Mouse (Mus musculus) forebrain, postnatal 0 days (tissue): ENCODE measurements around the gene Tagln2. TPM values are rescaled to one million over a fixed set of nuclear protein-coding genes. Genes with fewer than 3 reads are reported as not detected.

ENCODE experiments used
- ATAC-seq: fragments of 200-750 bp; cut with Nextera tagmentation; 2 replicates; pipeline ENCODE4 v1.8.0; 2017; ENCODE audit warnings: mild to moderate bottlenecking, moderate library complexity
- DNase-seq: peaks from one replicate; pipeline ENCODE4 v3.0.0-alpha.2; 2015
- H3K27ac ChIP-seq: fragments of 300-500 bp; sonication (generic); 2 replicates; pipeline ENCODE4 v1.5.1; 2014; ENCODE audit warnings: low read depth, mild to moderate bottlenecking, antibody characterized with exemption, low read length, moderate library complexity, mixed read lengths
- H3K27me3 ChIP-seq: fragments of 300-500 bp; sonication (generic); 2 replicates; pipeline ENCODE4 v1.6.1; 2014; ENCODE audit warnings: mild to moderate bottlenecking, low read length, mixed read lengths; ENCODE audit not compliant: insufficient read depth
- H3K36me3 ChIP-seq: fragments of 300-500 bp; sonication (generic); 2 replicates; pipeline ENCODE4 v1.6.1; 2014; ENCODE audit warnings: mild to moderate bottlenecking, moderate library complexity; ENCODE audit not compliant: insufficient read depth
- H3K4me1 ChIP-seq: fragments of 300-500 bp; sonication (generic); 2 replicates; pipeline ENCODE4 v1.6.1; 2014; ENCODE audit warnings: antibody characterized with exemption; ENCODE audit not compliant: insufficient read depth
- H3K4me2 ChIP-seq: fragments of 300-500 bp; sonication (generic); 2 replicates; pipeline ENCODE4 v1.6.1; 2014; ENCODE audit warnings: low read depth, mild to moderate bottlenecking, moderate library complexity
- H3K4me3 ChIP-seq: fragments of 300-500 bp; sonication (generic); 2 replicates; pipeline ENCODE4 v1.5.1; 2014; ENCODE audit warnings: low read depth, low read length, mixed read lengths
- H3K9ac ChIP-seq: fragments of 300-500 bp; sonication (generic); 2 replicates; pipeline ENCODE4 v1.6.1; 2014; ENCODE audit warnings: mild to moderate bottlenecking
- H3K9me3 ChIP-seq: fragments of 300-500 bp; sonication (generic); 2 replicates; pipeline ENCODE4 v1.6.1; 2016; ENCODE audit warnings: low read length
- CTCF ChIP-seq: sonication (generic); IDR thresholded peaks from 2 replicates; pipeline ENCODE4 v1.5.1; 2016; ENCODE audit warnings: antibody characterized with exemption, control low read depth, low read depth
- WGBS: fragments of 180-500 bp; shearing (Covaris S2); extraction: QIAGEN DNeasy Blood & Tissue Kit; methylation state at CpG from one replicate; pipeline ENCODE4 v1.1.7; 2014; 5-methylcytosine and 5-hydroxymethylcytosine counted together
- polyA plus RNA-seq: library from polyadenylated mRNA; unstranded; fragments of >200 nt; fragmentation: Nextera tagmentation; extraction: Ambion mirVana; gene quantifications from 2 replicates; pipeline ENCODE4 v1.2.1, GENCODE M21; 2015
- total RNA-seq: library from RNA; depleted of rRNA; stranded (reverse); fragments of >200 nt; gene quantifications from 2 replicates; pipeline ENCODE4 v1.2.3, GENCODE M21; 2014; rRNA removed

Tagln2 gene
- total and polyA plus RNA-seq, 2 experiments from 2014 or later = 33.8 to 48.5 TPM

DNA sequence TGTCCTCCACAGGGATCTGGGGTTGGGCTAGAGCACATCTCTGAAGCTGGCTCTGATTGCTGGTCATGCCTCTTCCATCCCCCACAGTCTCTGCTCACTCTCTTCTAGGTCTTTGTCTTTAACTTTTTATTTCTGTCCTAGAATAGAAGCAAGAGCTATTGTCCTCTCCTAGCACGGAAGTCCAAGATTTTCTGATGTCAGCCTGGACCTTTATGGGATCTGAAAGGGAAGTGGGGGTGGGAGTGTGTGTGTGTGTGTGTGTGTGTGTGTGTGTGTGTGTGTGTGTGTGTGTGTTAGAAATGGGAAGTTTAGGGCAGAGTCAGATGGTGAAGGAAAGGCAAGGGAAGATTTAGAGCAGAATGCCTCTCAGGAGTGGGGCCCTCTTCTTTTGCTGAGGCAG is 52.8 kb downstream of the Tagln2 start:
- TF ChIP-seq CTCF = no peak
- ATAC-seq = no peak
- WGBS = 20% methylated on average over 1 of the region's 1 CpGs

DNA sequence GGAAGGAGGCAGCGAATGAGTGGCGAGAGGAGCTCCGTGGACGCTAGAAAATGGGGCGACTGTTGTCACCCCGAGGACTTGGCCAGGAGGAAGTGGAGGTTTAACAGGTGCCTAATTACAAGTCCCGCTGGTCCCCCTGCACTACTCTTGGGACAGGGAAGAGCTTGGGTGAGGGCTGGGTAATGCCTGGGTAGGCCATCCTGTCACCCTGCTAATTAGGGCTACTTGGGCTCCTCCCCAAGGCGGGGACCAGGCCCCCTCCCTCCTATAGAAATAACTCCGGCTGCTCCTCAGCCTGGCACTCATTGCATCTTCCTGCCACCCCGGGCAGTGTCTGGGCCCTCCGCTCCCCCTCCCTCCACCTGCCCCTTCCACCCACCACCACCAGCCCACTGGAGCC is 55.8 kb downstream of the Tagln2 start, which contains the start of gene Vsig8:
Vsig8 (plus strand) TSS at position 301 of the 400 bp plus-strand sequence.
- Histone ChIP-seq H3K27ac (no peak within 1 kb of the TSS), H3K9ac (no peak within 1 kb of the TSS), H3K4me3 (no peak within 1 kb of the TSS), H3K4me1 (peaks cover 6% of the 10 kb centered on the region; the same call in 1 of the 2 replicates), H3K9me3 (no peaks in the 10 kb centered on the region), H3K27me3 (no peaks in the 10 kb centered on the region), H3K36me3 (no peaks in the 10 kb centered on the region), H3K4me2 (no peak within 1 kb of the TSS)
- 76% methylated on average over 11 of the region's 11 CpGs for WGBS
- no peak for DNase-seq
- no peak for TF ChIP-seq CTCF
- no peak for ATAC-seq

More for the DNA sequence above, 52.8 kb downstream of the Tagln2 start:
- H3K9ac ChIP-seq = no peak overlapping the region
- no peaks in the 10 kb centered on the region for H3K27me3 ChIP-seq
- H3K9me3 ChIP-seq = no peaks in the 10 kb centered on the region
- H3K36me3 ChIP-seq = no peaks in the 10 kb centered on the region
- no peak for DNase-seq
- no peak overlapping the region for H3K27ac ChIP-seq
- H3K4me2 ChIP-seq = no peak overlapping the region
- peaks cover 9% of the 10 kb centered on the region; the same call in 1 of the 2 replicates for H3K4me1 ChIP-seq
- H3K4me3 ChIP-seq = no peak overlapping the region

Other genes with a start within 250 kb of the Tagln2 start
- not detected in 2 replicates for gene Atp1a4, start 241.6 kb upstream of the Tagln2 start, total RNA-seq
- not detected in 2 replicates for gene Atp1a4, start 241.6 kb upstream of the Tagln2 start, polyA plus RNA-seq
- gene Igsf8, start 238.4 kb upstream of the Tagln2 start, total RNA-seq = 117 and 136 TPM in 2 replicates
- gene Igsf8, start 238.4 kb upstream of the Tagln2 start, polyA plus RNA-seq = 110 and 113 TPM in 2 replicates
- gene Atp1a2, start 202.0 kb upstream of the Tagln2 start, total RNA-seq = 213 and 294 TPM in 2 replicates
- gene Atp1a2, start 202.0 kb upstream of the Tagln2 start, polyA plus RNA-seq = 54.4 and 75.2 TPM in 2 replicates
- gene Kcnj9, start 170.7 kb upstream of the Tagln2 start, total RNA-seq = 7.5 and 8.6 TPM in 2 replicates
- gene Kcnj9, start 170.7 kb upstream of the Tagln2 start, polyA plus RNA-seq = 2.9 and 4.8 TPM in 2 replicates
- 3.2 and 4.1 TPM in 2 replicates for gene Kcnj10, start 158.8 kb upstream of the Tagln2 start, total RNA-seq
- 1.4 and 2.9 TPM in 2 replicates for gene Kcnj10, start 158.8 kb upstream of the Tagln2 start, polyA plus RNA-seq
- gene Pigm, start 123.5 kb upstream of the Tagln2 start, total RNA-seq = 10.4 and 14.5 TPM in 2 replicates
- 1.9 and 2.3 TPM in 2 replicates for gene Pigm, start 123.5 kb upstream of the Tagln2 start, polyA plus RNA-seq
- 0.15 and 0.43 TPM in 2 replicates for gene Slamf9, start 24.7 kb upstream of the Tagln2 start, total RNA-seq
- gene Slamf9, start 24.7 kb upstream of the Tagln2 start, polyA plus RNA-seq = 0.21 and 0.30 TPM in 2 replicates
- 35.3 and 36.2 TPM in 2 replicates for gene Igsf9, start 18.3 kb upstream of the Tagln2 start, total RNA-seq
- gene Igsf9, start 18.3 kb upstream of the Tagln2 start, polyA plus RNA-seq = 13.3 and 25.6 TPM in 2 replicates
- gene Cfap45, start 20.8 kb downstream of the Tagln2 start, total RNA-seq = 3.0 and 5.1 TPM in 2 replicates
- 3.9 and 5.5 TPM in 2 replicates for gene Cfap45, start 20.8 kb downstream of the Tagln2 start, polyA plus RNA-seq
- 0.71 and 1.0 TPM in 2 replicates for gene Vsig8, start 55.9 kb downstream of the Tagln2 start, total RNA-seq
- 0.45 and 0.67 TPM in 2 replicates for gene Vsig8, start 55.9 kb downstream of the Tagln2 start, polyA plus RNA-seq
- not detected in 2 replicates for gene Slamf8, start 90.5 kb downstream of the Tagln2 start, total RNA-seq
- gene Slamf8, start 90.5 kb downstream of the Tagln2 start, polyA plus RNA-seq = 0.08 TPM in 1 of 2 replicates, not detected in the other
- gene Fcrl6, start 102.5 kb downstream of the Tagln2 start, total RNA-seq = not detected in 2 replicates
- 0.18 TPM in 1 of 2 replicates, not detected in the other for gene Fcrl6, start 102.5 kb downstream of the Tagln2 start, polyA plus RNA-seq
- gene Dusp23, start 132.9 kb downstream of the Tagln2 start, total RNA-seq = 1.9 and 3.0 TPM in 2 replicates
- gene Dusp23, start 132.9 kb downstream of the Tagln2 start, polyA plus RNA-seq = 8.0 and 8.9 TPM in 2 replicates
- 0.19 TPM in 1 of 2 replicates, not detected in the other for gene Crp, start 198.0 kb downstream of the Tagln2 start, total RNA-seq
- not detected in 2 replicates for gene Crp, start 198.0 kb downstream of the Tagln2 start, polyA plus RNA-seq